Mouse (Mus musculus) heart, embryonic 12.5 days (tissue): ENCODE measurements around the gene Omt2b. TPM values are rescaled to one million over a fixed set of nuclear protein-coding genes. Genes with fewer than 3 reads are reported as not detected.
"Not testable (repeated sequence)": the region's sequence is repeated elsewhere in the genome, so short reads cannot be mapped to it uniquely, and the experiment has no call there.

Experiments used
- ATAC-seq: fragments of 200-750 bp; cut with Nextera tagmentation; 2 replicates; pipeline ENCODE4 v1.8.0; 2017; ENCODE audit warnings: moderate TSS enrichment, moderate library complexity; ENCODE audit not compliant: insufficient number of reproducible peaks, low FRiP score
- H3K27ac ChIP-seq: fragments of 300-500 bp; sonication (generic); 2 replicates; pipeline ENCODE4 v1.5.1; 2016; ENCODE audit warnings: mild to moderate bottlenecking, moderate library complexity; ENCODE audit not compliant: poor library complexity, severe bottlenecking
- H3K27me3 ChIP-seq: fragments of 300-500 bp; sonication (generic); replicated peaks from 2 replicates; pipeline ENCODE4 v1.6.1; 2016; ENCODE audit warnings: mild to moderate bottlenecking, moderate library complexity
- H3K36me3 ChIP-seq: fragments of 300-500 bp; sonication (generic); 2 replicates; pipeline ENCODE4 v1.6.1; 2016; ENCODE audit warnings: mild to moderate bottlenecking, moderate library complexity
- H3K4me1 ChIP-seq: fragments of 300-500 bp; sonication (generic); replicated peaks from 2 replicates; pipeline ENCODE4 v1.6.1; 2016; ENCODE audit warnings: mild to moderate bottlenecking
- H3K4me2 ChIP-seq: fragments of 300-500 bp; sonication (generic); 2 replicates; pipeline ENCODE4 v1.6.1; 2016; ENCODE audit warnings: mild to moderate bottlenecking, moderate library complexity
- H3K4me3 ChIP-seq: fragments of 300-500 bp; sonication (generic); 2 replicates; pipeline ENCODE4 v1.5.1; 2016; ENCODE audit warnings: mild to moderate bottlenecking
- H3K9ac ChIP-seq: fragments of 300-500 bp; sonication (generic); 2 replicates; pipeline ENCODE4 v1.6.1; 2016; ENCODE audit warnings: mild to moderate bottlenecking, moderate library complexity
- H3K9me3 ChIP-seq: fragments of 300-500 bp; sonication (generic); replicated peaks from 2 replicates; pipeline ENCODE4 v1.6.1; 2016; ENCODE audit warnings: mild to moderate bottlenecking, moderate library complexity
- WGBS: fragments of 180-500 bp; shearing (Covaris S2); methylation state at CpG from one replicate; pipeline ENCODE4 v1.1.7; 2016; 5-methylcytosine and 5-hydroxymethylcytosine counted together
- polyA plus RNA-seq: library from polyadenylated mRNA; unstranded; fragments of >200 nt; fragmentation: Nextera tagmentation; extraction: Ambion mirVana; gene quantifications from 2 replicates; pipeline ENCODE4 v1.2.1, GENCODE M21; 2016

Omt2b gene
- not detected in 2 replicates for polyA plus RNA-seq

GRCm38 (mm10) chr9:78327289-78327688, at the start of gene Omt2b:
Omt2b (plus strand) TSS chr9:78327589.
- H3K27ac ChIP-seq, H3K9me3 ChIP-seq, H3K4me3 ChIP-seq, ATAC-seq, H3K4me2 ChIP-seq, H3K4me1 ChIP-seq, H3K27me3 ChIP-seq, H3K9ac ChIP-seq, H3K36me3 ChIP-seq: not testable (repeated sequence)
- WGBS: 67% methylated on average over 1 of the region's 1 CpGs

GRCm38 (mm10) chr9:78282002-78282711, 45.2 kb upstream of the Omt2b start:
- not testable (repeated sequence) for H3K4me1 ChIP-seq, ATAC-seq, H3K9me3 ChIP-seq, H3K27ac ChIP-seq, H3K9ac ChIP-seq, H3K27me3 ChIP-seq, H3K4me2 ChIP-seq, H3K36me3 ChIP-seq, H3K4me3 ChIP-seq
- 80% methylated on average over 4 of the region's 4 CpGs for WGBS

GRCm38 (mm10) chr9:78289063-78289462, 38.3 kb upstream of the Omt2b start:
- ATAC-seq, H3K27ac ChIP-seq, H3K9ac ChIP-seq, H3K36me3 ChIP-seq, H3K4me3 ChIP-seq, H3K9me3 ChIP-seq, H3K4me1 ChIP-seq, H3K4me2 ChIP-seq, H3K27me3 ChIP-seq: not testable (repeated sequence)
- WGBS: 39% methylated on average over 1 of the region's 1 CpGs

- 79% methylated on average over 3 of the region's 3 CpGs for WGBS
- not testable (repeated sequence) for ATAC-seq, H3K4me3 ChIP-seq
These were observed 37.7 kb upstream of the Omt2b start, which contains the start of gene Gm10639 for GRCm38 (mm10) chr9:78289723-78290122. Gm10639 (plus strand) TSS chr9:78289923.

GRCm38 (mm10) chr9:78292462-78292861, 34.9 kb upstream of the Omt2b start:
- not testable (repeated sequence) for H3K36me3 ChIP-seq, H3K27ac ChIP-seq, H3K4me2 ChIP-seq, H3K4me3 ChIP-seq, H3K4me1 ChIP-seq, ATAC-seq, H3K9me3 ChIP-seq, H3K9ac ChIP-seq, H3K27me3 ChIP-seq
- WGBS: 78% methylated on average over 8 of the region's 8 CpGs

More at GRCm38 (mm10) chr9:78289723-78290122, 37.7 kb upstream of the Omt2b start, which contains the start of gene Gm10639:
- not testable (repeated sequence) for H3K36me3 ChIP-seq, H3K27me3 ChIP-seq, H3K9me3 ChIP-seq, H3K27ac ChIP-seq, H3K4me1 ChIP-seq, H3K4me2 ChIP-seq, H3K9ac ChIP-seq

GRCm38 (mm10) chr9:78293683-78294082, 33.7 kb upstream of the Omt2b start:
- not testable (repeated sequence) for H3K27me3 ChIP-seq, H3K27ac ChIP-seq, H3K4me1 ChIP-seq, H3K36me3 ChIP-seq, ATAC-seq, H3K4me2 ChIP-seq, H3K4me3 ChIP-seq, H3K9ac ChIP-seq, H3K9me3 ChIP-seq
- 50% methylated on average over 1 of the region's 1 CpGs for WGBS

- H3K9me3 ChIP-seq, H3K4me1 ChIP-seq, H3K36me3 ChIP-seq, H3K27ac ChIP-seq, H3K4me2 ChIP-seq, H3K4me3 ChIP-seq, H3K27me3 ChIP-seq, H3K9ac ChIP-seq, ATAC-seq: not testable (repeated sequence)
- 73% methylated on average over 7 of the region's 7 CpGs for WGBS
These were observed 32.6 kb upstream of the Omt2b start for GRCm38 (mm10) chr9:78294781-78295180.

GRCm38 (mm10) chr9:78296089-78296488, 31.3 kb upstream of the Omt2b start:
- WGBS: 10% methylated on average over 6 of the region's 6 CpGs
- ATAC-seq, H3K27me3 ChIP-seq, H3K4me3 ChIP-seq, H3K27ac ChIP-seq, H3K4me1 ChIP-seq, H3K4me2 ChIP-seq, H3K36me3 ChIP-seq, H3K9ac ChIP-seq, H3K9me3 ChIP-seq: not testable (repeated sequence)

- no peak overlapping the region for H3K4me2 ChIP-seq
- 71% methylated on average over 1 of the region's 1 CpGs for WGBS
- H3K4me1 ChIP-seq: no peaks in the 10 kb centered on the region
- no peak overlapping the region for H3K4me3 ChIP-seq
- H3K9me3 ChIP-seq: no peaks in the 10 kb centered on the region
- H3K9ac ChIP-seq: no peak overlapping the region
- no peaks in the 10 kb centered on the region for H3K36me3 ChIP-seq
- no peak for ATAC-seq
- H3K27ac ChIP-seq: no peak overlapping the region
- no peaks in the 10 kb centered on the region for H3K27me3 ChIP-seq
These were observed 29.2 kb upstream of the Omt2b start for GRCm38 (mm10) chr9:78298232-78298631.

- H3K36me3 ChIP-seq, H3K27ac ChIP-seq, H3K9ac ChIP-seq, ATAC-seq, H3K4me2 ChIP-seq, H3K4me3 ChIP-seq, H3K27me3 ChIP-seq, H3K4me1 ChIP-seq, H3K9me3 ChIP-seq: not testable (repeated sequence)
- 50% methylated on average over 1 of the region's 1 CpGs for WGBS
These were observed 28.2 kb upstream of the Omt2b start for GRCm38 (mm10) chr9:78299143-78299542.

GRCm38 (mm10) chr9:78308122-78308521, 19.3 kb upstream of the Omt2b start:
- not testable (repeated sequence) for H3K9me3 ChIP-seq, ATAC-seq, H3K27me3 ChIP-seq, H3K4me3 ChIP-seq, H3K36me3 ChIP-seq, H3K9ac ChIP-seq, H3K4me2 ChIP-seq, H3K4me1 ChIP-seq, H3K27ac ChIP-seq
- 71% methylated on average over 3 of the region's 3 CpGs for WGBS

- H3K27me3 ChIP-seq: no peaks in the 10 kb centered on the region
- no peak for ATAC-seq
- WGBS: 62% methylated on average over 2 of the region's 2 CpGs
These were observed 12.7 kb upstream of the Omt2b start, which contains the start of gene Omt2a for GRCm38 (mm10) chr9:78314696-78315095. Omt2a (minus strand) TSS chr9:78314796.

More at GRCm38 (mm10) chr9:78314696-78315095, 12.7 kb upstream of the Omt2b start, which contains the start of gene Omt2a:
- Histone ChIP-seq H3K4me3 (no peak within 1 kb of the TSS), H3K9ac (no peak within 1 kb of the TSS), H3K9me3 (no peaks in the 10 kb centered on the region), H3K4me1 (no peaks in the 10 kb centered on the region), H3K27ac (no peak within 1 kb of the TSS), H3K36me3 (no peaks in the 10 kb centered on the region), H3K4me2 (no peak within 1 kb of the TSS)
